Mouse (Mus musculus) embryonic fibroblast, embryonic 13.5 days (primary cell): ENCODE results near the gene Gm20388.

Experiments
- CTCF ChIP-seq: IDR thresholded peaks from 2 replicates; pipeline ENCODE4 v1.5.1; 2011; ENCODE audit warnings: mild to moderate bottlenecking, control low read depth, low read length, moderate library complexity, borderline replicate concordance; ENCODE audit not compliant: insufficient read depth
- POLR2A ChIP-seq: IDR thresholded peaks from 2 replicates; pipeline ENCODE4 v1.6.1; 2011; ENCODE audit warnings: low read depth, mild to moderate bottlenecking, control low read depth, low read length, moderate library complexity

DNA sequence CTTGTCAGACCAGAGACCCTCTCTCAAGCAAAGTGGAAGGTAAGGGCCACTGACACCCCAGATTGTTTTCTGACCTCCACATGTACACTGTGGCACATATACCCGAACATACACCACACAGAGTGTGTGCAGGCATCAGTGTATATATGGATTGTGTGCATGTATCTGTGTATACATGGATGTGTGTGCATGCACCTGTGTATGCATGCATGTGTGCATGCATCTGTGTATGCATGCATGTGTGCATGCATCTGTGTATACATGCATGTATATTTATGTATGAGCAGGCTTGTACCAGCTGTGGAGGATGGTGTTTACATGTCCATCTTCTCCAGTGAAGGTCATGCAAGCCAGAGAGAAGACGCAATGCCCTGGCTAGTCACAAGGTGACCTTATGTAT, 2751.3 kb downstream of the Gm20388 start:
- no peak for TF ChIP-seq CTCF
- no peak for TF ChIP-seq POLR2A
